Mouse (Mus musculus): Measurements from ENCODE around the gene Plagl1. TPM values are rescaled to one million over a fixed set of nuclear protein-coding genes. Genes with fewer than 3 reads are reported as not detected.

Gene Plagl1
- total RNA-seq, 2 experiments from 2014 or later: 17.5 to 23.7 TPM

- intact Hi-C loops (cut with DNase I): loop anchor here (5.0 kb wide), 1 partner anchor 84 kb away; the partner anchor contains the start of gene Zc2hc1b
- TF ChIP-seq CTCF (IDR thresholded peaks at IDR 0.05): no peak
- Histone ChIP-seq H3K4me3 (no peak overlapping the region), H3K27ac (no peak overlapping the region)
- DNase-seq (ENCODE audit: extremely low spot score in 1 of 2, low spot score in 2 of 2): no peak
These were observed 32.7 kb downstream of the Plagl1 start for GRCm38 (mm10) chr10:13092996-13093395.

DNA sequence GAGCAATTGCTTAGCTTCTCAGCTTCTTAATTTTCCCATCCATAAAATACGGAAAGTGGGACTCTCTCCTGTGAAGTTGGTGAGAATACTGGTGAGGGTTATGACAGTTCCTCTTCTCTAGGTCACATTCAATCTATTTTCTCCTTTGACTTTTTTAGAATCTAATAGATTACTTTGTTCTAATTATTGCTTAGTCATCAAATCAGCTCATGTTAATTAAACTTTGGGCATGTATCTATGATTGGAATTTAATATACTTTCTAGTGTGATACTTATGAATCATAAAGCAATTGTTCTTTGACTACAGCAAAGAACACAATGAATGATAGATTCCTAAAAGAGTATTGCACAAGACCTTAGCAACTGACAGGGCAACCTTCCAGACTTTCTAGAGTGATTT is 38.6 kb downstream of the Plagl1 start:
- no peak for TF ChIP-seq CTCF (IDR thresholded peaks at IDR 0.05)
- Histone ChIP-seq H3K27ac (no peak overlapping the region), H3K4me3 (no peak overlapping the region)
- DNase-seq (ENCODE audit: extremely low spot score in 1 of 2, low spot score in 2 of 2): no peak
- intact Hi-C loops (cut with DNase I): no loop called here

GRCm38 (mm10) chr10:13100061-13100648 is 39.9 kb downstream of the Plagl1 start:
- Histone ChIP-seq H3K4me3 (no peak overlapping the region), H3K27ac (no peak overlapping the region)
- TF ChIP-seq CTCF (IDR thresholded peaks at IDR 0.05): no peak
- intact Hi-C loops (cut with DNase I): no loop called here
- DNase-seq (ENCODE audit: extremely low spot score in 1 of 2, low spot score in 2 of 2): no peak

DNA sequence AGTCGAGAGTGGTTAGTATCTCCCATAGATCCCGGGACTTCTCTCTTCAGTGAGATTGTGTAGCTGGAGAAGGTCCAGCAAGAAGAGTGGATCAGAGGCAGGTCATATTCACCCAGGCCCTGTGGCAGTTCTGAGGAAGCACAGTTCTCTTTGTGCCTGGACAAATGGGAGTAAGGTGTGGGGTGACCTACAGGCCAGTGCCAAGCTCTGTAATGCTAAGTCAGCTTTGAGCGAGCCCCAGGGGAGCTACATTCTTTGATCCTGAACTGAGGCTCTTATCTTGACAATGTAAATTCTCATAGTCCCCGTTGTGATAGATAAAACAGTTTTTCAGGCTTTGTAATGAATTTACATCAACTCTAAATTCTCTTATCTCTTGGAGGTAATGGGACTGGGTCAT is 42.1 kb downstream of the Plagl1 start:
- intact Hi-C loops (cut with DNase I): no loop called here
- no peak for TF ChIP-seq CTCF (IDR thresholded peaks at IDR 0.05)
- no peak overlapping the region for H3K27ac ChIP-seq
- no peak overlapping the region for H3K4me3 ChIP-seq
- no peak for DNase-seq (ENCODE audit: extremely low spot score in 1 of 2, low spot score in 2 of 2)

DNA sequence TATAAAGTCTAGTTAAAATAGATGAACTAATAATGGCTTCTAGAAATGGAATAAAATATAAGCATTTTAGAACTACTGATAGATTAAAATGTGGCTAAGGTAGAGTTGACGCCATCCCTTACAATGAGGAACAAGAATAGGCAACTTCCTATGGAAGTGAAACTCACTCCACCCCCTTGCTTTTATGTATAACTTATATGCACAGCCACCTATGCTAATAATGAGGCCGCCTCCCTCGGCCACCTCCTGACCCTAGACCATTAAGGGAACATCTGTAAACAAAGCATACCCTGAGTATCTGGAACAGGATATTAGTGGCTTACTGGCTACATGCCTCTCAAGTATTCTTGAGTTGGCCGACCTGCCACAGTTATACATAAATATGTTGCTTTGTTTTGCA is 43.5 kb downstream of the Plagl1 start:
- no peak for DNase-seq (ENCODE audit: extremely low spot score in 1 of 2, low spot score in 2 of 2)
- intact Hi-C loops (cut with DNase I): no loop called here
- H3K27ac ChIP-seq: no peak overlapping the region
- no peak for TF ChIP-seq CTCF (IDR thresholded peaks at IDR 0.05)
- H3K4me3 ChIP-seq: no peak overlapping the region

DNA sequence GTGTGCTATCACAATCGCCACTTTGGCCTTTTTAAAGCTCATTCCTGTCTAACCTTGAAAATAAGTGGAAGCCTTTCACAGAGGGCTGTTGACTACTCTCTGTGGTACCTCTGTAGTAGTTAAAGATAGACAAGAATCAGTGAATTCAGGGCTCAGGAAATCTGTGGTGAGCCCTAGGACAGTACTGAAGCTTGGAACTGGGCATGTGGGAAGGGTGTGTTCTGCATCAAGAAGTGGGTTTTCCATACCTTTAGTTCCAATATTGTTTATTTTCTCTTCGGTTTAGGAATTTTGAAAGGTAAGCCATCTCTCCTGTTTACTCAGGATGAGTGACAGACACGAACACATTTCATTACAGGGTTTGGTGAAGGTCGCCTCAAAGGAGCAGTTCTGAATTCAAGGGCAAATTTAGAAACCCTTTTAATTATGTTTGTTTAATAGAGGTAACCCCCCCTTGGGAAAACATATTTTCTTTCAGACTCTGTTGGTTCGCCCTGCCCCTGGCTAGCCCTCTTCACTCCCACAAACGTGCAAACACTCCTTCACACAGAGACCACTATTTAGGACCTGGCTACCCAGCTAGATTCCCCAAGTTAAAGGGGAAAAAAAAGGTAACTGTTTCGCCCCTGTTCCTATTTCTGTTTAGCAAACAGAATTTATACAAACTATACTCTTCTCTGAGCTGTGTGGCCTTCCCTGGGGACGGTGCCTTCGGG is 46.8 kb downstream of the Plagl1 start:
- no peak overlapping the region for H3K4me3 ChIP-seq
- H3K27ac ChIP-seq: no peak overlapping the region
- no peak for TF ChIP-seq CTCF (IDR thresholded peaks at IDR 0.05)
- intact Hi-C loops (cut with DNase I): no loop called here
- no peak for DNase-seq (ENCODE audit: extremely low spot score in 1 of 2, low spot score in 2 of 2)

GRCm38 (mm10) chr10:13108021-13108548 is 47.8 kb downstream of the Plagl1 start:
- intact Hi-C loops (cut with DNase I): no loop called here
- H3K27ac ChIP-seq: no peak overlapping the region
- TF ChIP-seq CTCF (IDR thresholded peaks at IDR 0.05): no peak

GRCm38 (mm10) chr10:13108847-13109246 is 48.5 kb downstream of the Plagl1 start:
- intact Hi-C loops (cut with DNase I): no loop called here
- no peak overlapping the region for H3K27ac ChIP-seq
- TF ChIP-seq CTCF (IDR thresholded peaks at IDR 0.05): no peak
- no peak overlapping the region for H3K4me3 ChIP-seq
- no peak for DNase-seq (ENCODE audit: extremely low spot score in 1 of 2, low spot score in 2 of 2)

More at GRCm38 (mm10) chr10:13108021-13108548, 47.8 kb downstream of the Plagl1 start:
- no peak overlapping the region for H3K4me3 ChIP-seq
- no peak for DNase-seq (ENCODE audit: extremely low spot score in 1 of 2, low spot score in 2 of 2)

DNA sequence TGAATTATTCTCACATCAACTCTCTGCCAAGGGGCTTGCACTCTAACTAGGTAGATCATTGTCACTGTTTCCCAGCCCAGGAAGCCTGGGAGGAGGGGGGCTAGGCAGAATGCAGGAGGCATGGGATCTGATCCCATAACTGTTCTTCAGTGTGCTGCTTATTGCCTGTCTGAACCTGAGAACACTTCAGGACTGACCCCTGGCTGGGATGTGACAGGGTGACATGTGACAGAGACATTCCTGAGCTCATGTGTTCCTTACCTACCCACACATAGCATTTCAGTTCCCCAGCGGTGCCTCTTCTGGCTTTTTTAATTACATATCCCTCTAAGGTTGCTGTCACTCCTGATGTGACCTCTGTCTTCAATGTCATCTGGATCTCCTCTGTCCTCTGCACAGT is 49.5 kb downstream of the Plagl1 start:
- Histone ChIP-seq H3K27ac (no peak overlapping the region), H3K4me3 (no peak overlapping the region)
- no peak for TF ChIP-seq CTCF (IDR thresholded peaks at IDR 0.05)
- DNase-seq (ENCODE audit: extremely low spot score in 1 of 2, low spot score in 2 of 2): no peak
- intact Hi-C loops (cut with DNase I): no loop called here

GRCm38 (mm10) chr10:13112849-13113248 is 52.5 kb downstream of the Plagl1 start:
- no peak overlapping the region for H3K4me3 ChIP-seq
- intact Hi-C loops (cut with DNase I): no loop called here
- TF ChIP-seq CTCF (IDR thresholded peaks at IDR 0.05): no peak
- no peak for DNase-seq (ENCODE audit: extremely low spot score in 1 of 2, low spot score in 2 of 2)
- H3K27ac ChIP-seq: no peak overlapping the region

GRCm38 (mm10) chr10:13113641-13114040 is 53.3 kb downstream of the Plagl1 start:
- intact Hi-C loops (cut with DNase I): no loop called here
- Histone ChIP-seq H3K4me3 (no peak overlapping the region), H3K27ac (no peak overlapping the region)
- TF ChIP-seq CTCF (IDR thresholded peaks at IDR 0.05): no peak
- DNase-seq (ENCODE audit: extremely low spot score in 1 of 2, low spot score in 2 of 2): no peak

GRCm38 (mm10) chr10:13115030-13115429 is 54.7 kb downstream of the Plagl1 start:
- DNase-seq (ENCODE audit: extremely low spot score in 1 of 2, low spot score in 2 of 2): no peak
- intact Hi-C loops (cut with DNase I): no loop called here
- Histone ChIP-seq H3K27ac (no peak overlapping the region), H3K4me3 (no peak overlapping the region)
- no peak for TF ChIP-seq CTCF (IDR thresholded peaks at IDR 0.05)

Measured in left cerebral cortex, adult 2 months (tissue).